Mouse (Mus musculus): ENCODE results near the gene Hspa5. TPM values are rescaled to one million over a fixed set of nuclear protein-coding genes. Genes with fewer than 3 reads are reported as not detected.
"Not testable (repeated sequence)": the region's sequence is repeated elsewhere in the genome, so short reads cannot be mapped to it uniquely, and the experiment has no call there.

The Hspa5 gene
- total RNA-seq, 1 experiment, result 1,484 TPM

DNA sequence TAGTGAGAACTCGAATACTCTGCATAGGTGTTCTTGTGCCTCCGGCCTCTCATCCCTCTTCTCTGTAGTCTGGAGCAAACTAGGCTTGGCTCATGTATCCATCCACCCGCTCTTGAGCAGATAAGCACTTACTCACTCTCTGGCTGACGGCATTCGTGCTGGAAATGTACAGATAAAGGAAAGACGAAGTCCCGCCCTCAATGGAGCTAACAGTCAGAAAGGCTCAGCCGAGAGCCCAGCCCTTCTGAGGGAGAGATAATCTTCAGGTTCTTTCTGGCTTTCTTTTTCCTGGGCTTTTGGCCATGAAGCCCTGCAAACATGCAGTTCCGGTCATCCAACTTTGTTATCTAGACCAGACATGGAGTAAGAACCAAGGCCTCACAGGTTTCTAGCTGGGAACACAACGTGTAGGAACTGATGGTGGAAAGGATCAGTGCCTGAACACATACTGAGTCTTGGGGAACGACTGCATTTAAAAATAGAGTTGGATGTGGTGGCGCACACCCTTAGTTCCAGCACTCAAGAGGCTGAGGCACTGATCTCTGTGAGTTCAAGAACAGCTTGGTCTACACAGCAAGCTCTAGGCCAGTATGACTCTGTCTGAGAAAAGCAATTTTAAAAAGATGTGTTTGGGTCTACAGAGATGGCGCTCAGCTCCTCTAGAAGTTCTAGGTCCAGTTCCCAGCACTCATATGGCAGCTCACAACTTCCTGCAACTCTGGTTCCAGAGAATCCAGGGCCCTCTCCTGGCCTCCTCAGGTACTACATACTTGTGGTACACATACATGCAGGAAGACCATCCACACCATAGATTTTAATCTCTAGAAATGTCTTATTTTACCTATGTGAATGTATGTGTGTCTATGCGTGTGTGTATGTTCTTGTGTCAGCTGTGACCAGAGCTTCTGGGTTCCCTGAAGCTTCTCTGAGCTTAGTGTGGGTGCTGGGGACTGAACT is 11.6 kb downstream of the Hspa5 start:
- Histone ChIP-seq H3K9me3 (ENCODE audit: control insufficient read depth, insufficient read depth, low read depth, low read length) (no peaks in the 10 kb centered on the region), H3K4me1 (ENCODE audit: control insufficient read depth in 2 of 2, insufficient read depth in 2 of 2, low read length in 2 of 2, poor library complexity in 1 of 2) (no peaks in the 10 kb centered on the region), H3K27ac (ENCODE audit: insufficient read depth, low read depth, low read length, poor library complexity, severe bottlenecking) (no peak overlapping the region), H3K9ac (ENCODE audit: insufficient read depth, low read depth, low read length, poor library complexity, severe bottlenecking) (no peak overlapping the region), H3K4me3 (ENCODE audit: insufficient read depth in 1 of 2, low read depth in 1 of 2, low read length in 2 of 2, poor library complexity in 1 of 2, severe bottlenecking in 1 of 2) (no peak overlapping the region), H3K36me3 (ENCODE audit: control insufficient read depth, insufficient read depth, low read length, poor library complexity, severe bottlenecking) (peaks cover 15% of the 10 kb centered on the region)
- DNase-seq (ENCODE audit: low read depth, low spot score), result no peak
- TF ChIP-seq ZNF384 (IDR thresholded peaks at IDR 0.05; ENCODE audit: low read depth, low read length), result no peak
- TF ChIP-seq CHD2 (IDR thresholded peaks at IDR 0.05; ENCODE audit: low read depth, low read length), result no peak
- TF ChIP-seq ZC3H11A (IDR thresholded peaks at IDR 0.05; ENCODE audit: borderline replicate concordance, low read depth, low read length), result no peak
- no peak for TF ChIP-seq HCFC1 (IDR thresholded peaks at IDR 0.05; ENCODE audit: borderline replicate concordance, insufficient read depth, low read length)
- no peak for TF ChIP-seq MAFK (IDR thresholded peaks at IDR 0.05; ENCODE audit: insufficient read depth, low read depth, low read length)
- in situ Hi-C loops (cut with MboI; ENCODE audit: low sequenced_read_pairs in 2 of 2, unreplicated experiment in 2 of 2), result no loop called here

DNA sequence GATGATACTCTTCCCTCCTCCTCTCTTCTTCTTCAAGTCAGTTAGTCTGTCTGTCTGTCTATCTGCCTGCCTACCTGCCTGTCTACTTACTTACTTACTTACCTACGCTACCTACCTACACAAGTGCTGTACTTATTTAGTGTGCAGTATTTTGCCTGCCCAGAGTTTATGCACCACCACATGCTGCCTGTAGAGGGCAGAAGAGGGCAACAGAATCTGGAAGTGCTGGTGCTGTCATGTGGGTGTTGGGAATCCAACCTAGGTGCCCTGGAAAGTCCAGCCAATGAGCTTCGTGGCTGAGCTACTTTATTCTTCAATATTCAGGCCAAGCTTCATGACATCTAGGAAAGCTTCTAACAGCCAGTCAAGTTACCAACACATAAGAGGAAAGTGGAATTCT is 12.3 kb downstream of the Hspa5 start:
- TF ChIP-seq HCFC1 (IDR thresholded peaks at IDR 0.05; ENCODE audit: borderline replicate concordance, insufficient read depth, low read length) (no peak), CHD2 (IDR thresholded peaks at IDR 0.05; ENCODE audit: low read depth, low read length) (no peak), ZNF384 (IDR thresholded peaks at IDR 0.05; ENCODE audit: low read depth, low read length) (no peak), MAFK (IDR thresholded peaks at IDR 0.05; ENCODE audit: insufficient read depth, low read depth, low read length) (no peak), ZC3H11A (IDR thresholded peaks at IDR 0.05; ENCODE audit: borderline replicate concordance, low read depth, low read length) (no peak)
- no peak for DNase-seq (ENCODE audit: low read depth, low spot score)
- Histone ChIP-seq H3K4me1 (ENCODE audit: control insufficient read depth in 2 of 2, insufficient read depth in 2 of 2, low read length in 2 of 2, poor library complexity in 1 of 2) (no peaks in the 10 kb centered on the region), H3K27ac (ENCODE audit: insufficient read depth, low read depth, low read length, poor library complexity, severe bottlenecking) (no peak overlapping the region), H3K36me3 (ENCODE audit: control insufficient read depth, insufficient read depth, low read length, poor library complexity, severe bottlenecking) (peaks cover 13% of the 10 kb centered on the region), H3K9ac (ENCODE audit: insufficient read depth, low read depth, low read length, poor library complexity, severe bottlenecking) (no peak overlapping the region), H3K9me3 (ENCODE audit: control insufficient read depth, insufficient read depth, low read depth, low read length) (no peaks in the 10 kb centered on the region), H3K4me3 (ENCODE audit: insufficient read depth in 1 of 2, low read depth in 1 of 2, low read length in 2 of 2, poor library complexity in 1 of 2, severe bottlenecking in 1 of 2) (no peak overlapping the region)
- in situ Hi-C loops (cut with MboI; ENCODE audit: low sequenced_read_pairs in 2 of 2, unreplicated experiment in 2 of 2), result no loop called here

DNA sequence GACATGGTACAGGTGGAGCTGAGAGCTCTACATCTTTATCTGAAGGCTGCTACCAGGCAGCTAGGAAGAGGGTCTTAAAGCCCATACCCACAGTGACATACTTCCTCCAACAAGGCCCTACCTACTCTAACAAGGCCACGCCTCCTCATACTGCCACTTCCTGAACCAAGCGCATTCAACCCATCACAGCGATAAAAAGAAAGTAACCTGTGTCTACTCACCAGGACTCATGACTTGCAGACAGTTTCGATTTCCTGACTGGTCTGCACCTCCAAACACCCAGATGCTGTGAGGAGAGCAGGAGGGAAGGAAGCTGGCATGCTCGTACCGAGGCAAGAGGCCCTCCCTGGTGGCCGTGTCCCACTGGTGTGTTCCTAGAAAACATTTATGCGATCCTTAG is 18.5 kb downstream of the Hspa5 start:
- in situ Hi-C loops (cut with MboI; ENCODE audit: low sequenced_read_pairs in 2 of 2, unreplicated experiment in 2 of 2), result no loop called here
- Histone ChIP-seq H3K36me3 (ENCODE audit: control insufficient read depth, insufficient read depth, low read length, poor library complexity, severe bottlenecking) (peaks cover 5% of the 10 kb centered on the region; the same call in 1 of the 2 replicates), H3K4me1 (ENCODE audit: control insufficient read depth in 2 of 2, insufficient read depth in 2 of 2, low read length in 2 of 2, poor library complexity in 1 of 2) (no peaks in the 10 kb centered on the region), H3K9ac (ENCODE audit: insufficient read depth, low read depth, low read length, poor library complexity, severe bottlenecking) (no peak overlapping the region), H3K9me3 (ENCODE audit: control insufficient read depth, insufficient read depth, low read depth, low read length) (no peaks in the 10 kb centered on the region), H3K4me3 (ENCODE audit: insufficient read depth in 1 of 2, low read depth in 1 of 2, low read length in 2 of 2, poor library complexity in 1 of 2, severe bottlenecking in 1 of 2) (no peak overlapping the region), H3K27ac (ENCODE audit: insufficient read depth, low read depth, low read length, poor library complexity, severe bottlenecking) (no peak overlapping the region)
- no peak for TF ChIP-seq ZC3H11A (IDR thresholded peaks at IDR 0.05; ENCODE audit: borderline replicate concordance, low read depth, low read length)
- TF ChIP-seq CHD2 (IDR thresholded peaks at IDR 0.05; ENCODE audit: low read depth, low read length), result no peak
- no peak for TF ChIP-seq ZNF384 (IDR thresholded peaks at IDR 0.05; ENCODE audit: low read depth, low read length)
- no peak for TF ChIP-seq HCFC1 (IDR thresholded peaks at IDR 0.05; ENCODE audit: borderline replicate concordance, insufficient read depth, low read length)
- TF ChIP-seq MAFK (IDR thresholded peaks at IDR 0.05; ENCODE audit: insufficient read depth, low read depth, low read length), result no peak
- no peak for DNase-seq (ENCODE audit: low read depth, low spot score)

DNA sequence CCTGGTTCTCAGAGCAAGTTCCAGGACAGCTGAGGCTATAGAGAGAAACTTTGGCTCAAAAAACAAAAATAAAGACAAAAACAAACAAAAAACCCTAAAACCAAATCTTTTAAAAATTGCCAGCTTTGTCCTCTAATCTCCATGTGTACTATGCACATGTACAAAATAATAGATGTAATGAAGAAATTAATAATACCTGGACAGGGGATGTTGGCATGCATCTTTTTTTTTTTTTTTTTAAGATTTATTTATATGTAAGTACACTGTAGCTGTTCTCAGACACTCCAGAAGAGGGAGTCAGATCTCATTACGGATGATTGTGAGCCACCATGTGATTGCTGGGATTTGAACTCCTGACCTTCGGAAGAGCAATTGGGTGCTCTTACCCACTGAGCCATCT is 20.8 kb downstream of the Hspa5 start:
- in situ Hi-C loops (cut with MboI; ENCODE audit: low sequenced_read_pairs in 2 of 2, unreplicated experiment in 2 of 2); H3K36me3 ChIP-seq (ENCODE audit: control insufficient read depth, insufficient read depth, low read length, poor library complexity, severe bottlenecking); H3K27ac ChIP-seq (ENCODE audit: insufficient read depth, low read depth, low read length, poor library complexity, severe bottlenecking); H3K4me3 ChIP-seq (ENCODE audit: insufficient read depth in 1 of 2, low read depth in 1 of 2, low read length in 2 of 2, poor library complexity in 1 of 2, severe bottlenecking in 1 of 2); H3K9ac ChIP-seq (ENCODE audit: insufficient read depth, low read depth, low read length, poor library complexity, severe bottlenecking); DNase-seq (ENCODE audit: low read depth, low spot score); H3K9me3 ChIP-seq (ENCODE audit: control insufficient read depth, insufficient read depth, low read depth, low read length); H3K4me1 ChIP-seq (ENCODE audit: control insufficient read depth in 2 of 2, insufficient read depth in 2 of 2, low read length in 2 of 2, poor library complexity in 1 of 2): not testable (repeated sequence)
- TF ChIP-seq ZNF384 (IDR thresholded peaks at IDR 0.05; ENCODE audit: low read depth, low read length), result peak; percentile 69
